Mouse (Mus musculus): ENCODE data around the gene B4galt2. TPM values are rescaled to one million over a fixed set of nuclear protein-coding genes. Genes with fewer than 3 reads are reported as not detected.

The B4galt2 gene
- polyA plus RNA-seq, 1 experiment from 2014 or later = 20.9 TPM

- Histone ChIP-seq H3K27ac (no peak overlapping the region), H3K27me3 (ENCODE audit: poor library complexity, severe bottlenecking) (peaks cover 2% of the 10 kb centered on the region), H3K9me3 (no peaks in the 10 kb centered on the region), H3K4me1 (peaks cover 31% of the 10 kb centered on the region), H3K36me3 (replicated peaks) (0 out of 2 replicates have a peak, but pooled peaks cover 2% of the 10 kb centered on the region), H3K4me3 (no peak overlapping the region)
- 77% methylated on average over 6 of the region's 6 CpGs for WGBS
- DNase-seq (ENCODE audit: extremely low spot score, low spot score) = no peak
Observed at GRCm38 (mm10) chr4:117839366-117839765, 43.9 kb downstream of the B4galt2 start.

- Histone ChIP-seq H3K27me3 (ENCODE audit: poor library complexity, severe bottlenecking) (peaks cover 20% of the 10 kb centered on the region), H3K4me1 (peaks cover 36% of the 10 kb centered on the region), H3K4me3 (peak overlapping the region; percentile 72), H3K27ac (peak overlapping the region; percentile 92; the same call in 1 of the 2 replicates), H3K36me3 (replicated peaks) (no peaks in the 10 kb centered on the region), H3K9me3 (no peaks in the 10 kb centered on the region)
- 81% methylated on average over 4 of the region's 4 CpGs for WGBS
- DNase-seq (ENCODE audit: extremely low spot score, low spot score) = no peak
Observed at GRCm38 (mm10) chr4:117837271-117837670, 46.0 kb downstream of the B4galt2 start.

GRCm38 (mm10) chr4:117836204-117836767 is 47.0 kb downstream of the B4galt2 start:
- Histone ChIP-seq H3K9me3 (no peaks in the 10 kb centered on the region), H3K36me3 (replicated peaks) (no peaks in the 10 kb centered on the region), H3K27me3 (ENCODE audit: poor library complexity, severe bottlenecking) (peaks cover 29% of the 10 kb centered on the region), H3K4me1 (peaks cover 36% of the 10 kb centered on the region), H3K4me3 (peak overlapping the region; percentile 72), H3K27ac (peak overlapping the region; percentile 92)
- under 1% methylated on average over 46 of the region's 48 CpGs for WGBS
- DNase-seq (ENCODE audit: extremely low spot score, low spot score) = peak; percentile 88

- under 1% methylated on average over 60 of the region's 60 CpGs for WGBS
- Histone ChIP-seq H3K9me3 (no peaks in the 10 kb centered on the region), H3K4me1 (peaks cover 36% of the 10 kb centered on the region), H3K36me3 (replicated peaks) (no peaks in the 10 kb centered on the region), H3K27me3 (ENCODE audit: poor library complexity, severe bottlenecking) (peaks cover 35% of the 10 kb centered on the region), H3K27ac (peak overlapping the region; percentile 92), H3K4me3 (peak overlapping the region; percentile 72)
- no peak for DNase-seq (ENCODE audit: extremely low spot score, low spot score)
Observed at GRCm38 (mm10) chr4:117835531-117836111, 47.7 kb downstream of the B4galt2 start.

- under 1% methylated on average over 35 of the region's 36 CpGs for WGBS
- H3K4me1 ChIP-seq = peaks cover 39% of the 10 kb centered on the region
- H3K36me3 ChIP-seq (replicated peaks) = no peaks in the 10 kb centered on the region
- peak overlapping the region; percentile 92 for H3K27ac ChIP-seq
- H3K4me3 ChIP-seq = peak overlapping the region; percentile 72
- DNase-seq (ENCODE audit: extremely low spot score, low spot score) = peak; percentile 82
- peaks cover 42% of the 10 kb centered on the region for H3K27me3 ChIP-seq (ENCODE audit: poor library complexity, severe bottlenecking)
- no peaks in the 10 kb centered on the region for H3K9me3 ChIP-seq
Observed at GRCm38 (mm10) chr4:117834845-117835530, 48.3 kb downstream of the B4galt2 start.

GRCm38 (mm10) chr4:117834457-117834844 is 48.8 kb downstream of the B4galt2 start, which contains the start of gene Slc6a9:
Slc6a9 (plus strand) TSS chr4:117834506.
- Histone ChIP-seq H3K9me3 (no peaks in the 10 kb centered on the region), H3K36me3 (replicated peaks) (no peaks in the 10 kb centered on the region), H3K4me3 (peak within 1 kb of the TSS; percentile 72), H3K27me3 (ENCODE audit: poor library complexity, severe bottlenecking) (peaks cover 46% of the 10 kb centered on the region), H3K4me1 (peaks cover 44% of the 10 kb centered on the region), H3K27ac (peak within 1 kb of the TSS; percentile 92)
- no peak for DNase-seq (ENCODE audit: extremely low spot score, low spot score)
- WGBS = 22% methylated on average over 3 of the region's 3 CpGs

GRCm38 (mm10) chr4:117831920-117832691 is 51.2 kb downstream of the B4galt2 start:
- DNase-seq (ENCODE audit: extremely low spot score, low spot score) = no peak
- Histone ChIP-seq H3K4me3 (no peak overlapping the region), H3K27me3 (ENCODE audit: poor library complexity, severe bottlenecking) (peaks cover 46% of the 10 kb centered on the region), H3K36me3 (replicated peaks) (no peaks in the 10 kb centered on the region), H3K9me3 (no peaks in the 10 kb centered on the region), H3K27ac (peak overlapping the region; percentile 56; the same call in 1 of the 2 replicates), H3K4me1 (peaks cover 39% of the 10 kb centered on the region)
- WGBS = 80% methylated on average over 9 of the region's 9 CpGs

GRCm38 (mm10) chr4:117831499-117831898 is 51.8 kb downstream of the B4galt2 start:
- no peaks in the 10 kb centered on the region for H3K9me3 ChIP-seq
- 78% methylated on average over 2 of the region's 2 CpGs for WGBS
- H3K27ac ChIP-seq = peak overlapping the region; percentile 48
- DNase-seq (ENCODE audit: extremely low spot score, low spot score) = no peak
- peaks cover 46% of the 10 kb centered on the region for H3K27me3 ChIP-seq (ENCODE audit: poor library complexity, severe bottlenecking)
- no peak overlapping the region for H3K4me3 ChIP-seq
- H3K36me3 ChIP-seq (replicated peaks) = no peaks in the 10 kb centered on the region
- peaks cover 33% of the 10 kb centered on the region for H3K4me1 ChIP-seq

GRCm38 (mm10) chr4:117830801-117831200 is 52.5 kb downstream of the B4galt2 start:
- WGBS = 93% methylated on average over 9 of the region's 9 CpGs
- H3K36me3 ChIP-seq (replicated peaks) = no peaks in the 10 kb centered on the region
- peaks cover 26% of the 10 kb centered on the region for H3K4me1 ChIP-seq
- H3K27ac ChIP-seq = peak overlapping the region; percentile 48
- no peak overlapping the region for H3K4me3 ChIP-seq
- H3K27me3 ChIP-seq (ENCODE audit: poor library complexity, severe bottlenecking) = peaks cover 46% of the 10 kb centered on the region
- DNase-seq (ENCODE audit: extremely low spot score, low spot score) = no peak
- no peaks in the 10 kb centered on the region for H3K9me3 ChIP-seq

GRCm38 (mm10) chr4:117830124-117830551 is 53.1 kb downstream of the B4galt2 start:
- no peaks in the 10 kb centered on the region for H3K36me3 ChIP-seq (replicated peaks)
- H3K9me3 ChIP-seq = no peaks in the 10 kb centered on the region
- WGBS = 16% methylated on average over 5 of the region's 5 CpGs
- H3K27ac ChIP-seq = peak overlapping the region; percentile 32; the same call in 1 of the 2 replicates
- peak overlapping the region; percentile 25 for H3K4me3 ChIP-seq
- peaks cover 46% of the 10 kb centered on the region for H3K27me3 ChIP-seq (ENCODE audit: poor library complexity, severe bottlenecking)
- peaks cover 21% of the 10 kb centered on the region for H3K4me1 ChIP-seq
- DNase-seq (ENCODE audit: extremely low spot score, low spot score) = no peak

GRCm38 (mm10) chr4:117829260-117830123 is 53.8 kb downstream of the B4galt2 start:
- H3K27ac ChIP-seq = peak overlapping the region; percentile 32
- H3K27me3 ChIP-seq (ENCODE audit: poor library complexity, severe bottlenecking) = peaks cover 45% of the 10 kb centered on the region
- peak; percentile 64 for DNase-seq (ENCODE audit: extremely low spot score, low spot score)
- peaks cover 14% of the 10 kb centered on the region for H3K4me1 ChIP-seq
- 9% methylated on average over 12 of the region's 12 CpGs for WGBS
- H3K36me3 ChIP-seq (replicated peaks) = no peaks in the 10 kb centered on the region
- no peaks in the 10 kb centered on the region for H3K9me3 ChIP-seq
- peak overlapping the region; percentile 25 for H3K4me3 ChIP-seq
